Mouse (Mus musculus): ENCODE measurements around the gene Rnh1. TPM values are rescaled to one million over a fixed set of nuclear protein-coding genes. Genes with fewer than 3 reads are reported as not detected.

The Rnh1 gene
- total RNA-seq, 1 experiment from 2014 or later = 41.0 TPM

- ATAC-seq (ENCODE audit: extremely low read depth, insufficient number of reproducible peaks, low FRiP score, poor library complexity, severe bottlenecking) = no peak
Measured at GRCm38 (mm10) chr7:141206182-141206937, 33.7 kb upstream of the Rnh1 start.

DNA sequence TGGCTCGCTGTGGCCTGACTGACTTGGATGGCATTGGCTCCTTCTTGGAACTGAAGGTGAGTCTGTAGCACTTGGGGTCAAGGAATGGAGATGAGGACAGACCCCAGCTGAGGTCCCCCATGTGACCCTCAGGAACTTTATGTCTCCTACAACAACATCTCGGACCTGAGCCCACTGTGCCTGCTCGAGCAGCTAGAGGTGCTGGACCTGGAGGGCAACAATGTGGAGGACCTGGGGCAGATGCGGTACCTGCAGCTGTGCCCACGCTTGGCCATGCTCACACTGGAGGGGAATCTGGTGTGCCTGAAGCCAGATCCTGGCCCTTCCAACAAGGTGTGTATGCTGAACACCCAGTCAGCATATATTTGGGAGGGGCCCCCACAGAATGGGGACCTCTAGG, 32.8 kb upstream of the Rnh1 start:
- ATAC-seq (ENCODE audit: extremely low read depth, insufficient number of reproducible peaks, low FRiP score, poor library complexity, severe bottlenecking) = no peak

- ATAC-seq (ENCODE audit: extremely low read depth, insufficient number of reproducible peaks, low FRiP score, poor library complexity, severe bottlenecking) = no peak
Measured at GRCm38 (mm10) chr7:141204546-141204945, 31.9 kb upstream of the Rnh1 start.

GRCm38 (mm10) chr7:141198121-141198520, 25.5 kb upstream of the Rnh1 start:
- ATAC-seq (ENCODE audit: extremely low read depth, insufficient number of reproducible peaks, low FRiP score, poor library complexity, severe bottlenecking) = no peak

DNA sequence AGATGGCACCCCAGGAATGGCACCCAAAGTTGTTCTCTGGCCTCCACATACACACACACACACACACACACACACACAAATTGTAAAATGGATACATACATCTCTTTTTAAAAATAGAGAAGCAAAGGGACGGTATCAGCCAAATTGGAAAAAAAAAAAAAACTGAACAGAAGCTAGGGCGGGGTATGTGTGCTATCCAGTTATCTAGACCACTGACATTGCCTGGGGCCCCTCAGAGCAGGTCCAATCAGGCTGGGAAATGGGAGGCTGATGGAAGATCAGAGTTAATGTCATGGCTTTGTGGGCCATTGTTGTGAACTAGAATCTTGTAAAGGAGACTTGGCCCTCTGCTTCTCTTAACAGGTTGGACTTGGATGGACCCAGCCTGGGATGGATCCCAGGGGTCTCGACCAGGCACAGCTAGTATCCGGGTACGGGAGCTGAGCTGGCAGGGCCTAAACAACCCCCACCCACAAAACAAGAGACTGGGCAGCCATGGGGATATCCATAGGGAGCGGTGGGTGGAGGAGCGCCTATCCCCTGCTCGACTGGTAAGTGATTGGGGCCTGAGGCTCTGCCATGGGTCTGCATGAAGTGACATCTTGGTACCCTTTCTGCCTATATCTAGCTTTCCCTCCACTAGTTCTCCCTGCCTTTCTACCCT, 24.1 kb upstream of the Rnh1 start:
- no peak for ATAC-seq (ENCODE audit: extremely low read depth, insufficient number of reproducible peaks, low FRiP score, poor library complexity, severe bottlenecking)

- ATAC-seq (ENCODE audit: extremely low read depth, insufficient number of reproducible peaks, low FRiP score, poor library complexity, severe bottlenecking) = no peak
Measured at GRCm38 (mm10) chr7:141195754-141196153, 23.1 kb upstream of the Rnh1 start.

GRCm38 (mm10) chr7:141194830-141195229, 22.2 kb upstream of the Rnh1 start:
- peak; percentile 62 for ATAC-seq (ENCODE audit: extremely low read depth, insufficient number of reproducible peaks, low FRiP score, poor library complexity, severe bottlenecking)

DNA sequence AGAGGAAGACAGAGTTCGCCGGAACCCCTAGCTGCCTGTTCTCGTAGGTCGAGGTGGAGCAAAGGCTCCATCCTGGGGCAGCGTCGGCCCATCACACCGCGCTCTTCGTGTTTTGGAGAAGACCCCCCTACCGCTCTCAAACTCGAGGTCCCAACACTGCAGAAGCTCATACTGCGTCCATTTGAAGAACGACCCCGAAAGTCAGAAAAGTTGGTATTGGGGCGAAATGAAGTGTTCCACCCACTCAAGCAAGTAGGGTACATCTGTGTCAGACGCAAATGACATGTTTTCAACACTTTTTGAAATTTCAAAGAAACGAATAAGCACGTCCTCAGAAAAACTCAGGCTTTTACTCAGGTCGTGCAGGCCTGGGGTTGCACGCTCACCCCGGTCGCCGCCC, 21.8 kb upstream of the Rnh1 start:
- no peak for ATAC-seq (ENCODE audit: extremely low read depth, insufficient number of reproducible peaks, low FRiP score, poor library complexity, severe bottlenecking)

DNA sequence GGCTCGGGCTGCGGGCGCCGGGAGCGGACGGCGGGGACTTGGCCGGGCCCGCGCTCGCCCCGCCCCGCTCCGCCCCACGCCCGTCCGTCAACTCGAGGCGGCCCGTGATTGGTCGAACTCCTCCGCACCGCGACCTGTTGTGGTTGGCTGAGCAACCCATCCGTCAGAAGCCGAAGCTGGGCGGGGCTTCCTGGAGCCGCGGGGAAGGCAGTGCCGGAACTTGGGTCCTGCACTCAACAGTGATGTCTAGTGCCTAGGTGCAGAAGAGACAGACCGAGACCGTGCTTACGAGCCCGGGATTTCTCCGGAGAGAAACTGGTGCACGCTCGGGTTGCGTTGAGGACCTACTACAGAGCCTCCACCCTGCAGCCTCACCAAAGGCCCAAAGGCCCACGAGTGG, 21.3 kb upstream of the Rnh1 start, which contains the start of the genes Hras and Lrrc56:
Gene Hras, minus strand, starts transcription at position 58 of the 400 bp plus-strand sequence.
Gene Lrrc56, plus strand, starts transcription at position 210 of the 400 bp plus-strand sequence.
- peak; percentile 90 for ATAC-seq (ENCODE audit: extremely low read depth, insufficient number of reproducible peaks, low FRiP score, poor library complexity, severe bottlenecking)

GRCm38 (mm10) chr7:141193348-141193856, 20.7 kb upstream of the Rnh1 start:
- ATAC-seq (ENCODE audit: extremely low read depth, insufficient number of reproducible peaks, low FRiP score, poor library complexity, severe bottlenecking) = no peak

DNA sequence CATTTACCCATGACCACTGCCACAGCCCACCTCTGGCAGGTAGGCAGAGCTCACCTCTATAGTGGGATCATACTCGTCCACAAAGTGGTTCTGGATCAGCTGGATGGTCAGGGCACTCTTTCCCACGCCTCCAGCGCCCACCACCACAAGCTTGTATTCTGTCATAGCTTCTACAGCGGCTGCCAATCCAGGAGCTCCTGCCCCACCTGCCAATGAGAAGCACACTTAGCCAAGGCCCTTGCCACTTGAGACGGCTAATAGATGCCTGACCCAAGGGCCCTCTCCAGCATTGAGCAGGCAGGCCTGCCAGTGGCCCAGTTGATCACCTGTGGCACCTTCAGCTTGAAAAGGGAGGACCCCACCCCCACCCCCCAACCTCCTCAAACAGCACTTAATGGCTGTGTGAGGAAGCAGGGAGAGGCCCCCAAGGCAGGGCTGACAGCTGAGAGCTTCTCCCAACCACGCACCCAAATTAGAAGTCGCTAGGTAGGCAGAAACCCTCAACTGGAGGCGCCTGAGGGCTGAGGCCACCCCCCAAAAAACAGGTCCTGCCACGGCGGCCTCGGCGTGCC, 20.2 kb upstream of the Rnh1 start:
- no peak for ATAC-seq (ENCODE audit: extremely low read depth, insufficient number of reproducible peaks, low FRiP score, poor library complexity, severe bottlenecking)

GRCm38 (mm10) chr7:141191796-141192685, 19.4 kb upstream of the Rnh1 start:
- ATAC-seq (ENCODE audit: extremely low read depth, insufficient number of reproducible peaks, low FRiP score, poor library complexity, severe bottlenecking) = no peak

GRCm38 (mm10) chr7:141191036-141191435, 18.4 kb upstream of the Rnh1 start:
- no peak for ATAC-seq (ENCODE audit: extremely low read depth, insufficient number of reproducible peaks, low FRiP score, poor library complexity, severe bottlenecking)

DNA sequence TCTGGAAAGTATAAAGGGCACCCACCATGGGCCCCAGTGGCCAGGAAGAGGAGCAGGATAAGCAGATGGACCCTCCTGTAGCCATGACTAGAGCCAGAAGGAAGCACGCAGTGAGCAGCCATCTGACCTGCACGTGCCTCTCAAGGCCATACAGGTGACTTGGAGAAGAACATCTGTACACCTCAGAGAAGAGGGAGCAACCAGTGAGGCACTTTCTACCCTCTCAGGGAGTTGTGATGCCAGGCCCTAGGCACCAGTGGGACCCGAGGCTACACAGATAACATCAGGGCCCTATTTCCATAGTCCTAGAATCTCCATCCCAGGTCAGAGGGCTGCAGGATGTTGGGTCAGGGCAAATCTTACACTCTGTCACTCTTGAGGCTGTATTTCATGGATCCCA, 17.6 kb upstream of the Rnh1 start:
- ATAC-seq (ENCODE audit: extremely low read depth, insufficient number of reproducible peaks, low FRiP score, poor library complexity, severe bottlenecking) = no peak

DNA sequence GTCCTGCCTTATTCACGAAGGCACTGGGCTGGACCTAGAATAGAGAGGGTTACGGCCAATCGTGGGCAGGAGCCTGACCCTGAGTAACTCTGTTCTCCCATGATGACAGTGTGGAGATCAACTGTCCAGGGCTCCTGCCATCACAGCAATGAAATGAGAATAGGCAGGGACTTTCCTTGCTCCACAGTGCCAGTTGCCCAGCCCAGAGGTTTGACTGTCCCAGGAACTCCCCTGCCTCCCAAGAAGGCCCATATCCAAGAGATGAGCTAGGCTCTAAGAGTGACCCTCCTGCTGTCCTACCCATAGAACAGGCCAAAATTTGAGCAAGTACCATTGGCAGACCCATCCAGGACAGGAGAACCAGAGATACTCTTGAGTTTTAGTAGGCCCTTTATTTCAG, 16.1 kb upstream of the Rnh1 start:
- no peak for ATAC-seq (ENCODE audit: extremely low read depth, insufficient number of reproducible peaks, low FRiP score, poor library complexity, severe bottlenecking)

GRCm38 (mm10) chr7:141188194-141188593, 15.5 kb upstream of the Rnh1 start:
- no peak for ATAC-seq (ENCODE audit: extremely low read depth, insufficient number of reproducible peaks, low FRiP score, poor library complexity, severe bottlenecking)

GRCm38 (mm10) chr7:141176173-141176572, 3.5 kb upstream of the Rnh1 start:
- ATAC-seq (ENCODE audit: extremely low read depth, insufficient number of reproducible peaks, low FRiP score, poor library complexity, severe bottlenecking) = peak; percentile 77

DNA sequence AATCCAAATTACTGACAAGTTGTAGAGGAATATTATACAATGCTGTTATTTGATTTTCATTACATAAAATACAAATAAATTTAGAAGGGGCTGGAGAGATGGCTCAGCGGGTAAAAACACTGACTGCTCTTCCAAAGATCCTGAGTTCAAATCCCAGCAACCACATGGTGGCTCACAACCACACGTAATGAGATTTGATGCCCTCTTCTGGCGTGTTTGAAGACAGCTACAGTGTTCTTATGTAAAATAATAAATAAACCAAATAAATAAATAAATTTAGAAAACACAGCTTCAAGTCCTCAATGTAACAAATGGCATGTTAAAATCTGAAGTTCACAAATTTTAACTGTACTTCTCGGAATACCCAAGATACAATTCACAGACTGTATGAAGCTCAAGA, 2.4 kb upstream of the Rnh1 start:
- ATAC-seq (ENCODE audit: extremely low read depth, insufficient number of reproducible peaks, low FRiP score, poor library complexity, severe bottlenecking) = no peak

- no peak for ATAC-seq (ENCODE audit: extremely low read depth, insufficient number of reproducible peaks, low FRiP score, poor library complexity, severe bottlenecking)
Measured at GRCm38 (mm10) chr7:141173323-141173850, 730 bp upstream of the Rnh1 start.
